Mouse (Mus musculus) cerebellum, postnatal 36 days (tissue): ENCODE results near the gene Crtc3.
A peak's percentile ranks its signal among the peaks of the same experiment; 100 is the strongest.

Experiments
- DNase-seq, 2 experiments: peaks; one replicate each; pipeline ENCODE4 v3.0.0; 2021 to 2022; ENCODE audit warnings: mixed read lengths in 2 of 2

The Crtc3 gene

DNA sequence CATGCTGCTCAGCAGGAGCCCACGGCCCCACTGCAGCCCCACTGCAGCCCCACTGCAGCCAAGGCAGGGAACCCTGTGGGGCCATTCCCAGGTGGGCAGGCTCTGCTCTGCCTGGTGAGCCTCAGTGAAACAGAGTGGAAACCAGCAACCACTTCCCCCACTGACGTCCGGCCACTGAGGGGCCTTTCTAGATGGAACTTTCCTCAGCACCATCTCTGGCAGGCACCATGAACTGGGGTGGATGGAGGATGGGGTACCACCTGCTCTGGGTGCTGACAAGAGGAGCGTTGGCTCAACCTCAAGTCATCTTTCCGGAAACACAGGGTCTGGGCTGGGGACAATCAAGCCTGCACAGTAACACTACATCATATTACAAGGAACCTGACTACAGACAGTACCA lies 90.8 kb downstream of the Crtc3 start:
- DNase-seq = no peak

DNA sequence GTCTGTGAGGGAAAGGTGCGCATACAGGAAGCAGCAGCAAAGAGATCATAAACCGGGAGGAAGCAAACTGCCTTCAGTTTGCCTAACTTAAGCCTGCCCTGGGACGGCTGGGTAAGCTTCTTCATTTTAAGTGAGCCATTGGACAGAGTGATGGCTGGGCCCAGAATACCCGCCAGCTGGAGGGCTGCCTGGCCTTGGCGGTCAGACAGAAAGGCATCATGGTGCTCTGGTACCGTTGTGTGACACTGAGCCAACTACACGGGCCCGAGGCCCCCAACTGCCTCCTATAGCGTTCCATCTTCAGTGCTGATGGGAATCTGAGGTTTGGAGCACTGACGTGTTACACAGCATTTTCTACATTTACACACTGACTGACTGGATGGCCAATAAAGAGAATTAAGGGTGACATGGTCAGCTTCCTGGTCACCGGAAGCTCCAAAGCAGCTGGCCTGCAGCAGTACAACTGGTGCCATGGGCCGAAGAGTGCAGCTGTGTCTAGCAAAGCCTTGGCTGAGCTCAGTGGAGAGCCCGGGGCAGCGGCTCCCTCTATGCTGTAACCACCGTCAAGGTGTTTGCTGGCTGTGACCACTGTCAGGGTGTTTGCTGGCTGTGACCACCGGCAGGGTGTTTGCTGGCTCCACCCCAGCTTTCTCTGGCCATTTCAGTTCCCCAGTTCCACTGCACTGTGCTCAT lies 99.5 kb downstream of the Crtc3 start:
- peak; percentile 76 to 80 for DNase-seq

DNA sequence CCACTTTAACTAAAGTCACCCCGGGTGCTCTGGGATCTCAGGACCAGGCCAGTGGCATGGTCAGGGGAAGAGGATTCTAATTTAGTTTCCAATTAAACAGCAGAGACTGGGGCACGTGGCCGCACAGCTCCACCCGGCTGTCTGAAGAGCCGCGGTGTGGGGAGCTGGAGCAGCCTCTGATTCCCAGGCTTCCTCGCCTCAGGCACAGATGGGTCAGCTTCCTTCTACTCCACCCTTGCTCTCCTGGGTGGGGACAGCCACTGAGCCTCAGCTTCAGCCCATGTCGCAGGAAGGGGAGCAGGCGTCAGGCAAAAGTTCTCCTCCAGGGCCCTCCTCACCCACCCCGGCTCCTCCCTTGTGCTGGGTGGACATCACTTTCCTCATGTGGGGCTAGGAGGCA lies 101.0 kb downstream of the Crtc3 start:
- DNase-seq = peak; percentile 54 to 56

DNA sequence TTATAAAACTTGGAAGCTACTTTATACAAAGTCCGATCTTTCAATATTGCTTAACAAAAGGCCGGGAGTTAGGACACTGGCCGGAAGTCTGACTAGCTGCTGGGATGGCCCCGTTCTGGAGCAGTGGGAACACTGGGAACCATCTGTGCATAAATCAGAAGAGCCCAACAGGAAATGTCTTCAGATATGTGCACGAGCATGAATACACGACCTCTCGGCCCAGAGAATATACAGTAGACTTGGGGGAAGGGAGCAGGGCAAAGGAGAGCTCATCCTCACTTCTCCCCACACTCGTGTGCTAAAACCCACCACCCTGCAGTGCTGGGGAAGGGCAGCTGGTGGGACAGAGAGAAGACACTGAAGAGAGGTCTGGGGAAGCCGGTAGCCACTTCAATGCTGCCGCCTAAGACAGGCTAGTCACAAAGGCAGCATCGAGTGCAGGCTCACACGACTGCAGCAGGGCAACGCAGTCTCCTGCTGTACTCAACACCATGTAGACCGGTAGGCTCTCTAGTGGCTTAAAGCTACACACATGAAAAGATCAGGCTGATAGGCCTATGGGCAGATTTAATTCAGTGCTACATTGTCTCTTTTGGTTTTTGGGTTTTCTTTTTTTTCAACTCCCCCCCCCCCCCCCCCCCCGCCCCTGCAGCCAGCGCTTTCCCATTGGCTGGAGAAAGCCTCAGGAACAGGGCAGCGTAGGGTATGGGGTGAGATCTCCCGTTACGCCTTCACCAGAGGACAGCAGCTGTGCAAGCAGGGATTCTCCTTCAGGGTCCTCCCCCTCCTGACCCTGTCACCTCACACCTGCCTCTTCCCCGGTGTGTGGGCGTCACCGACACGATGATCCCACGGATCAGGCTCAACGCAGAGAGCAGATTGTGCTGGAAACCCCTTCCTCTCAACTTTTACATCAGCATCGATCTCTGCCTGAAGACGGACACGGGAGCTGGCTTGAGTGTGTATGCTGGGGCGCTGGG lies 101.7 kb downstream of the Crtc3 start:
- peak; percentile 35 to 47 for DNase-seq

DNA sequence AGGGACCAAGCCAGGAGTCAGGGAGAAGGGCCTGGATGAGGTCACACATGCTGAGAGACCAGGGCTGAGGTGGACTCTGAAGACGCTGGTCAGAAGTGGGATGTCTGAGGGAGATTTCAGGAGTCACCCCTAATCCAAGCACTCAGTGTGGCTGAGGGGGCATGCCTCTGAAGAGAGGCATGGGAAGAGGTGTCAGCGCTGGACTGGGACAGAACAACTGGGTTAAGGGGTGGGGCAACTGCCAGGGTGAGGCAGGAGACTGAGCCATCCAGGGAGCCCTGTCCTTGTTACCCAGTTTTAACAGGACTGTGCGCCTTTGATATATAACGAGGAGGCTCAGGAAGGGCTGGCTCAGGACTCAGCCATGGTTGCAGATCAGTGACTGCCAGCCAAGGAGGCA lies 102.5 kb downstream of the Crtc3 start:
- DNase-seq = peak; percentile 18 to 22

DNA sequence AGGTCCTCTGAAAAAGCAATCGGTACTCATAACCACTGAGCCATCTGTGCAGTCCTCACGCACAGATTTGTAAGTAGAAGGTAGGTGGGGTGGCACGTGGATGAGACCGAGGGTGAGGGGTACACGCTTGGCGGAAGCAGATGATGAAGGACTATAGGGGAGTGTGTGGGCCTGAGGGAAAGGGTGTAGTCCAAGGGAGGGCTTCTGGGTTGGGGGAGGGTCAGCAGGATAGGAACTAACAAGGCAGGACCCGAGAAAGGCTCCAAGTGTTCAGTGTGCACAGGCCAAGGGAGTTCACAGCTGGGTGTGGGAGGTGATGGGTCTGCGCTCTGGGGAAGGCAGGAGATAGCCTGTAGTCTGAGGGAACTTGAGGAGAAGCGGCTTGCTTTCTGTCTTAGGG lies 103.3 kb downstream of the Crtc3 start:
- no peak for DNase-seq

DNA sequence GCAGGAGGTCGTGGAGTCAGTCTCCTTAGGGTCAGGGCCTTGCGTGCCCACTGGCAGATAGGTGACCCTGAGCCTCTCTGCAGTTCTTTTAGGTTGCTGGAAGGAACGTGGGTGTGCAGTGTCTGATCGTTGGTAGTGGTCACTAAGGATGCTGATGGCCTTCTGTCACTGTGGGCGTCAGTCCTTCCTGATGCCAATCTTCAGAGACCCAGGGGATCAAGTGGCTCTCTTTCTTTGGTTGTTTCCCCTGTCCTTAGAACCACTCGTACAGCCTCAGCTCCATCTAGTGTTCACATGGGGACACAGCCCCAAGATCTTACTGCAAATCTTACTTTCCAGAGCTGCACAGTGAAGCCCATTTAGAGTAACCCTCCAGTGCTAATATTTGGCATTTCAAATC lies 104.7 kb downstream of the Crtc3 start:
- peak; percentile 54 to 64 for DNase-seq

DNA sequence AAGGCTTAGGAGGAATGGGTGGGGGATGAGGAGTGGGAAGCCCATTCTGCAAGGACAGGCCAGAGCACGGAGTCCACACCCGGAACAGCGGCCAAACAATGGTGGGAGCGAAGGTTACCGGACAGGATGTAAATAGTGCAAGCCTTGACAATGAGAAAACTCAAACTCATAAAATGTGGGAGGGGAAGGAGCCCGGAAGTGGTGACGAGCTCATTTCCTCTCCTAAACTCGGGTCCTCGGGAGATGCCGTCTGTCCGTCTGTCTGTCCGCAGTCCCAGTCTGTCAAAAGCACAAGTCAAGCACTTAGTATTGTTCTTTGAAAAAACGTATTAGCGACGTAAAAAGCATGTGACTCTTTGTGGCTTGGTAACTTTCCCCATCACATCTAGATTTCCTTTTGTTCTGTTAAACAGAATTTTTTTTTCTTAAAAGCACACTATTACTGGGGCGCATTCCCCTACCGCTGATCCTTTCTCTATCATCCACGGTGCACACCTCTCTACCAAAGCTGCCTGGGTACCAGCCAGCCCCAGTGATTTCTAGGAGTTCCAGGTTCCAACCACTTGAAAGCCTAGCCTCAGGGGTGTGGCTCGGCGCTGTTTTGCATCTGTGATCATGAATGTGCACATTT lies 105.7 kb downstream of the Crtc3 start:
- no peak for DNase-seq

DNA sequence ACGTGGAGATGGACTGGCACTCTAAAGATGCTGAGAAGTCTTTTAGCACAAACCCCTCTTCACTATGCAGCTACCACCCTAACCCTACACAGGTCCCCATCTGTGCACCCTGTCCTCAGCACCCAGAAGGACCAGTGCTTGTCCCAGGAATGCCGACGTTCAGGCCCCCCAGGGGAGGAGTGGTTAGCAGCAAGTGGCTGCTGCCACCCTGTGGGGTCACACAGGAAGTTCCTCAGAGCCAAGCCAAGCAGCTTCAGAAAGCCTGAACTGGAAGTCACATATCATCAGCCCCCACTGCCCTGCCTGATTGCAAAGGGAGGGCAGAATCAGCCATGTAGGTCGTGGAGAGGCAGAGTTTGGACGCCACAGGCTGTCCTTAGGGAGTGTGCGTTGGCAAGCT lies 108.3 kb downstream of the Crtc3 start:
- DNase-seq = peak; percentile 30 to 47

DNA sequence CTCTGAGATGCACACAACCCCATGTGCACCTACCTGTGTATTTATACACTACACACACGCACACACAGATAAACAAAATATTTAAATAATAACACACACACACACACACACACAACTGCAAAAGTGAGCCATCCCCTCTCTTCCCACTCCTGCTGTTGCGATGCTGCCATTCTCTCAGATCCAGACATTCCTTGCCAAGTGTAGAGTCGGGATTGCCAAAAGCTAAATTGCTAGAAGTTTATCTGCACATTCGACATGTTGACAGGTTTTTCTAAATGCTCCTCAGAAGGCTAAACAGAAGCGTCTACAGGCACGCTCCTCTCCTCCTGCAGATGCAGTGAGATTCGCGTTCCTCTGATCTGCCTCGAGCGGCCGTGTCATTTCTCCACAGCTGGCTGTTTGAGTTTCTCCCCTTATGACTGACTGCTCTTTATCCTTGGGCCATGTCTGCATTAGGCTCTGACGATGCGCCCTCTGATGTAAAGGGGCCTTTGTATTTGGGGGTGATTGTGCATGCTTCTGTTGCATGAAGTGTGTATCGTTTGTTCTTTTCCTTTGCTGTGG lies 111.2 kb downstream of the Crtc3 start:
- no peak for DNase-seq

DNA sequence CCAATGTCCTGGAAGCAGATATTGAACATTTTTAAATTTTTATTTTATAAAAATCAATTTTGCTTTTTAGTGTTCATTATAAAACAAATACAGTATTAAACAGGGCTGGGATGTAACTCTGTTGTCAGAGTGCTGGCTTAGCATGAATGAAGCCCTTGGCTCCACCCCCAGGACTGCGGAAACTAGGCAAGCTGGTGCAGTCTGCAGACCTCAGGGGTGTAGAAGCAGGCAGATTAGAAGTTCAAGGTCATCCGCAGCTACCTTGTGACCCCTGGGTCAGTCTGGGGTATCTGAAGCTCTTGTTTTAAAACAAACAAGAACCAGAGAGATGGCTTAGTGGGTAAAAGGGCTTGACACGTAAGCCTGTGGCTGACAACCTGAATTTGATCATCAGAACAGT lies 112.1 kb downstream of the Crtc3 start:
- no peak for DNase-seq

DNA sequence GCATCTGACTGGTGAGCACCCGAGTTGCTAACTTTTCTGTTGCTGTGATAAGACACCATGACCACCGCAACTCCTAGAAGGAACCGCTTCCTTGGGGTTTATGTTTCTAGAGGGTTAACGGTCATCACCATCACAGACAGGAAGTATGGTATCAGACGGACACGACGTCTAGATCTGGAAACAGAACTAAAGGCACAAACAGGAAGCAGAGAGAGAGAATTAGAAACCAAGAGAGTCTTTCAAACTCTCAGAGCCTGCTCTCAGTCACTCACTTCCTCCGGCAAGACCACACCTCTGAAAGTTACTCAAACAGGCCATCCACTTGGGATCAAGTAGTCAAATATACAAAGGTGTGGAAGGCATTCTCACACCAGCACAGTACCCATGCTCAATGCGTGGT lies 112.9 kb downstream of the Crtc3 start:
- DNase-seq = no peak

DNA sequence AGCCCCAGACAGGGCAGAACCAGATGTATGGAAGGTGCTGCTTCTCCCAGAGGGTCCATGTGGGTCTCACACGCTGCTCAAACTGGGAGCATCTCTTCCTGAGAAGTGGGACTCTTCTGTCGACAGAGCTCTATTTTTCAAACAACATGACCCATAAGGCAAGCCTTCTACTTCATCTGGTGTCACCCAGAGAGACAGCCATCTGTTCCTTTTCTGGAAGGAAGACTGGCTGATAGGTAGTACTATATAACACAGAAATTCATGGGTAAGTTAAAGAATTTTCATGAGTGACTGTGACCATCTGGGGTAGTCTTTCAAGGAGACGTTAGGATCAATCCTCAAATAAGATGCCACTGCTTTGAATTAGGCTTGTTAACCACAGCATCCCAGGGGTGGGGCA lies 115.6 kb downstream of the Crtc3 start:
- peak in 1 of 2 experiments; percentile 25 for DNase-seq

DNA sequence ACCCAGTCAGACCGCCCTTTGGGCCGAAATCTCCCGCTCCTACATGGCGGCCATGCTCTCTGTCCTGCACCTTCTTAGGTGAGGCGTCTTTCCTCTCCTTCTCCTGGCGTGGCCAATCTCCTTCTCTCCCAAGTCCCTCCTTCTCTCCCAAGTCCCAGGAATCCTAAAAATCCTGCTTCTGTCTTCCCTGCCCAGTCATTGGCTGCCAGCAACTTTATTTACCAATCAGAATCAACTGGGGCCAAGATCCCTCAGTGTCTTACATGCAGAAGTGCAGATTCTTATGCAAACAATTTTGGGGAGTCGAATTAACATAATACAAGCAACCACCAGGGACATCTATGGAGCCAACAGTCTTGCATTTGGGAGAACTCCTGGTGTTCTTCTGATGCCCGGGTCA lies 120.7 kb downstream of the Crtc3 start:
- DNase-seq = no peak

DNA sequence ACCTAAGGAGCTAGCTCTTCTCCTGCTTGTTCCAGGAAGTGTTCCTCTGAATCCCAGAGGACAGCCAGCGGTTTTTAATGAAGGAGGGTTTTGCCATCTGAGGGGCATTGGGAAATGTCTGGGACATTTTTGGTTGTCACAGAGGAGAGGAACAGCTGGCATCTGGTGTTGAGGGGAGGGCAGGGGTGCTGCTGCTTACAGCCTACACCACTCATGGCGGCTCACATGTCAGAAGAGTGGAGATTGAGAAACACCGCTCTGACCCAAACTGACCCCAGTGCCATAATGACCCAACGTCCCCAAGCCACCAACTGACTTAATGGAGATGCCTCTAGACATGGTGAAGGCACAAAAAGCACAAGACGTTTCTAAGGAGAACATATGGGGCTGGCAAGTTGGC lies 126.7 kb downstream of the Crtc3 start:
- DNase-seq = no peak

DNA sequence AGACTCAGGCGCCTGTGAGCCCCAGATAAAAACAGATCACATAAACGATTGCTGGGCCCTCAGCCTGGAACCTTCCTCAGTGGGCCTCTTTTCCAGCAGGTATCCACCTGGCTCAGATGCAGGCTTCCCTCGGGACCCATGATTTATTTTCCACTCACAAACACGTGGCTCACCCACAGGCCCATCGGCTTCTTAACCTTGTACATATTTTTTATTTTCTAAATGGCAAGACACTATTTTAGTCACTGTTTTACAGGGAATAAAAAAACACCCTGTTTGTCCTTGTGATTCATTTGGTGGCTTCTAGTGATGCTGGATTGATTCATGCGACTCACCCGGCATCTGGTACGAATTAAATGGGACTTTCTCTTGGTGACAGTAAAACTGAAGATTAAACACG lies 127.4 kb downstream of the Crtc3 start:
- no peak for DNase-seq

DNA sequence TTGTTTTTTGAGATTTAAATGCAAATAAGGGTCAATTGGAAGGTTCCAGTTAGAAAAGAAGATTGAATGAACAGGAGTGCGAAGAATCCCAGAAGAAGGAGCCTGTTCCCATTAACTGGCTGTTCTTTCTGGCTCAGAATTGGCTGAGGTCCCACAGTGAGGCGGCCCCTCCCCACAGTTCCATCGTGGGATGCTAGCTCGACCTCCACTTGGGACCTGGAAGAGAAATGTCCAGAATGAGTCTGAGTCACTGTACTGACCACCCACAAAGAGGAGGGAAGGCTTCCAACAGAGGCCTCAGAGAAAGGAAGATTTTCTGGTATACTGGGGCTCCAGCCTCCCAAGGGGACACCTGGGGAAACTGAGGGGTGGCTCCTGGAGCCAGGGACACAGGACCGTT lies 130.1 kb downstream of the Crtc3 start:
- DNase-seq = no peak

DNA sequence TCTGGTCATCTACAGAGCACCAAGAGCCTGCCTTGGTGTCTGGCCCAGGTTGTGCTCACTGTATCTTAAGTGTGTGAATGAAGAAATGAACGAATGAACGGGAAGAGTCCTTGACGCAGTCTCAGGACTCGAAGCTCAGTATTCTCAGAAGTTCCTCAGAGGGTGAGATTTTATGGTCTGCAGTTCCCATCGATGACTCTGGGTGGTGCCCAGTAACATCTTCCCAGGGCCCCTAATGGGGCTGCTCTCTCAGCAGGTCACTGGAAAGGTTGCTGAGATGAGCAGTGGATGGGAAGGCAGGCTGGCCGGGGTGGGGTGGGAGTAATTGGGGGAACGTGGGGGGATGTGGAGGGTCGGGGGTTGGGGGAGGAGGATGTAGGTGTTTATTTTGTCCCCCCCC lies 130.6 kb downstream of the Crtc3 start:
- DNase-seq = no peak

DNA sequence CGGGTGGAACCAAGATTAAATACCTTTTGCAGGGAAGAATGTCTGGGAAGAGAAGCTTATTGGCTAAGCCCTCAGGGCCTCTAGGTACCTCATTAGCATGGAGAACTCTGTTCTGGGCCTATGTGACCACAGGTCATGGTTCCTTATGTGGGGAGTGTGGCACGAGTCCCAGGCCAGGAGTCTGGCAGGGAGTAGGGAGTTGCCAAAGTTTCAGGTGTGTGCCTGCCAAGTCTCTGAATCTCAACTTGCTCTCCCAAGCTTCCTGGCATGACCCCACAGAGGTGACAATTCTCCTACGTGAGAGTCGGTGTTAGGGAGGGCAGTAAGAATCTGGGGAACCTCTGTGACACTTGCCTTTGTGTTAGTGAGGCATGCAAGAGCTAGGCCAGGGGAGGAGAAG lies 131.5 kb downstream of the Crtc3 start:
- DNase-seq = no peak

DNA sequence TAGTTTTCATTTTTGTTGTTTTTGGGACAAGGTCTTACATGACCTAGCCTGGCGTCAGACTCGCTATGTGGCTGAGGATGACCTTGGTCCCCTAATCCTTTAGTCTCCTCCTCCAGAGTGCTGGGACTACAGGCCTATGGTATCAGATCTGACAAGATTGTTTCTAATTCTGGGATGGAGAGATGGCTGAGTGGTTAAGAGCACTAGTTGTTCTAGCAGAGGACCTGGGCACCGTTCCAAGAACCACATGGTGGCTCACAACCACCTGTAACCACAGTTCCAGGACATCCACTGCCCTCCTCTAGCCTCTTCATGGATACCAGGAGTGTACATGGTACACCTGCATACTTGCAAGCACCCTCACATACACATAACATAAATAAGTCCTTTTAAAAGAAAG lies 132.5 kb downstream of the Crtc3 start:
- DNase-seq = peak in 1 of 2 experiments; percentile 12

DNA sequence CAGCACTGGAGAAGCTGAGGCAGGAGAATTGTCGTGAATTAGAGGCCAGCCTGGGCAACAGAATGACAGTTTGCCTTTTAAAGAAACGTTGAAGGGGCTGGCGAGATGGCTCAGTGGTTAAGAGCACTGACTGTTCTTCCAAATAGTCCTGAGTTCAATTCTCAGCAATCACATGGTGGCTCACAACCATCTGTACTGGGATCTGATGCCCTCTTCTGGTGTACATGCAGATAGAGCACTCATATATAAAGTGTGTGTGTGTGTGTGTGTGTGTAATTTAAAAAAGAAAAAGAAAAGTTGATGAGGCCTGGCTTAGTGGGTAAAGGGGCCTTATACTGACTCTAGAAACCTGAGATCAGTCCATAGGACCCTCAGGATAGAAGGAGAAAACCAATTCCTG lies 133.5 kb downstream of the Crtc3 start:
- no peak for DNase-seq

DNA sequence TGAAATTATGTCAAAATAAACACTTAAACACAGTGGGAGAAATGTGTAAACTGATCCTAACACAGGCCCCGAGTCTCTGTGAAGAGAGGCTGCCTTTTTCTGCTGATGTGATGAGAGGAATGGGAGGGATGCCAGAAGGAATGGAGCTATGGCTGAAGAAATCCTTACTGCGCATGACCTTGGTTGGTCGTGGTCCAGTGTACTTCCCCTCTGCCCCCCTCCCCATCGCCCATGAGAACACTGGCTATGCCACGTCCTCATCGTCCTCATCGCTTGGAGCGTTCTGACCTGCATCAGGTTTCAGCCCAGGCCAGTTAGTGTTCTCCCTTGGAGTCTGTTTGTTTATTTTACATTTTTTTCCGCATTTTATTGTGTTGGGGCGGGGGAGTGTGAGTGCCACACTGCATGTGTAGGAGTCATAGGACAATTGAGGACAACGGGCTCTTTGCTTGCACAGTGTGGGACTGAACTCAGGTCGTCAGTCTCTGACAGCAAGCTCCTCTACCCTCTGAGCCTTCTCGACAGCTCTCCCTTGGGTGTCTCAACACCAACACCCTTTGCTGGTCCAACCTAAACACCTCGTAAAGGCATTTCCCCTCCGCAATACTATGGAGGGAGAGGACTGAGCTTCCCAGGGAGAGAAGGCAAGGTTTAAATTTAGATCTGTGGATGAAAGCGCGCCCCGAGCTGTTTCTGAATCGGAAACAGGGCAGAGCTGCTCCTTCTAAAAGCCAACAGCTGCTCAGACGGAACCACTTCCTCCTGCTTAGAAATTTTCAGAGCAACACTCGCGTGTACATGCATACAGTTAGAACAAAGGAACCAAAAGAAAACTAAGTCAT lies 134.3 kb downstream of the Crtc3 start:
- no peak for DNase-seq
